Mouse (Mus musculus): Measurements from ENCODE around the gene Cdc42ep5.

Cdc42ep5 gene

DNA sequence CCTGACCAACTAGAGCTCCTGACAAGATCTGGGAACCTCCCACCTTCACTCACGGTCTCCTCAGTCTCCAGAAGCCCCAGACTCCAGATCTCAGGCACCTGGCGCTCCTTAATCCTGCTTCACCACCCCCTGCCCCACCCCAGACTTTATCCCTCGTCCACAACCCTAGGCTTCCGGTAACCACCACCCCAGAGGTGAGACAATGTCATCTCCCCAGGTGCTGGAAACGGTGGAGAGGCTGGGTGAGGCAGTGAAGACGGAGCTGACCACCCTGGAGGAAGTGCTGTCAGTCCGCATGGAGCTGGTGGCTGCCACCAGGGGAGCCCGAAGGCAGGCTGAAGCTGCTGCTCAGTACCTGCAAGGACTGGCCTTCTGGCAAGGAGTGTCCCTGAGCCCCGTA is 39.4 kb downstream of the Cdc42ep5 start:
- DNase-seq (ENCODE audit: low spot score): no peak

DNA sequence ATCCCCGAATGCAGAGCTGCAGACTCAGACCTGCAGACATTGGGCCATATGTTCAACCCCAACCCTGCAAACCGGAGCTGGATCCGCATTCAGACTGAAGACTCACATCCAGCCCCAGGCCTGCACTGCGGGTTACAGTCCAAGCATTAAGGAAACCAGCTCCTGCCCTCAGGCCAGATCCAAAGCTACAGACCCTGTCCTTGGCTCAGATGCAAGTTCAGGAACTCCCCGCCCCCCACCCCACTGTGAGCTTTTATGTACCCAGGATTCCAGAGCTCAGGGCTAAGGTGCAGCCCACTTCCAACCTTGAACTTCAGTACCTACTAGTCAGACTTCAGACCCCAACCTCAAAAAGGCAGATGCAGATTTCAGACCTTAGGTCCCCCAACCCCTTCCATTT is 39.8 kb downstream of the Cdc42ep5 start:
- no peak for DNase-seq (ENCODE audit: low spot score)

DNA sequence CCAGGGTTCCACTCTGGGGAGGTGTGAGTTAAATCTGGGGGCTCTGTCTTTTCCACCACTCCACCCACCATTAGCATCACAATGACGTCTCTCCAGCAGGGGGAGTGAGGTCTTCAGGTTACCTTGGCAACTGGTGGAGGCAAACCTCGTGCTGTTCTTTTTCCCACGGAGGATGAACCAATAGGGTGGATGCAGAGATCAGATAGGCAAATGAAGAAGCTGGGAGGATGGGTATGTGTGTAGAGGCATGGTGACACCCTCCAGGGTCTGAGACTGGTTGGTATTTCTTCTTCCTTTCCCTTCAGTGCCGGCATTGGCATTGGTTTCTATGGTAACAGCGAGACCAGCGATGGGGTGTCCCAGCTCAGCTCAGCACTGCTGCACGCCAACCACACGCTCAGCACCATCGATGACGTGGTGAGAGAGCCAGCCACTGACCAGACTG is 40.3 kb downstream of the Cdc42ep5 start:
- DNase-seq (ENCODE audit: low spot score): no peak

DNA sequence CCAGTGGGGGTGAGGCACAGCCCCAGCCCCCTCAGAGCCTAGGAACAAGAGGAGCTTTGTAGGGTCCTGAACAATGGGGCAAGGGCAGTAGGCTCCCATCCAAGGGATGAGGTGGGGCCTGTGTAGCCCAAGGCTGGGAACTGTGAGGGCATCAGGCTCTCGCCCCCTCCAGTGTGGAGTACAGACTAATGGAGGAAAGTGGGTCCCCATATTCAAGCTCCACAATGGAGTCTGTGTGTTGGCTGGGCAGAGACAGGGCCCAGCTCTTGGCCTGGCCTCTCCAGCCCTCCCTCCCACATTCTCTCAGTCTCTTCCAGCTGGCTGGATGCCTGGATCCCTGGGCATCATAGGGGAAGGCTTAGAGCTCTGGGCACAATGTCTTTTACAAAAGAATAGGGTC is 40.9 kb downstream of the Cdc42ep5 start:
- DNase-seq (ENCODE audit: low spot score): no peak

DNA sequence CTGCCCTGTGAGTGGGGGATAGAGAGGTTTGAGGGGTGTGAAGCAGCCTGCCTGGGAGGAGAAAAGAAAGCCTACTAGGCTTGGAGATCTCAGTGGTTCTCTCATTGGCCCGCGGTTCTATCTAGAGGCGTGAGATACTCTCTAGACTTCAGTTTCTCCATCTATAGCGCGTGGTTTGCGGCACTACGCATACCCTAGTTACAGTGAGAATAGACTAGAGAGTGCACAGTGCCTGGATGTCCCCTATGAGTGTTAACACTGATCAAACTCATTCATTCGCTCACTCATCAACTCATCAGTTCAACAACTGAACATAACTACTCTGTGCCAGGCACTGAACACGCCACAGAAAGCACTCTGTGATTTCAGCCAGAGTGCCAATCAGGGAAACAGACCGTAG is 41.9 kb downstream of the Cdc42ep5 start:
- no peak for DNase-seq (ENCODE audit: low spot score)

DNA sequence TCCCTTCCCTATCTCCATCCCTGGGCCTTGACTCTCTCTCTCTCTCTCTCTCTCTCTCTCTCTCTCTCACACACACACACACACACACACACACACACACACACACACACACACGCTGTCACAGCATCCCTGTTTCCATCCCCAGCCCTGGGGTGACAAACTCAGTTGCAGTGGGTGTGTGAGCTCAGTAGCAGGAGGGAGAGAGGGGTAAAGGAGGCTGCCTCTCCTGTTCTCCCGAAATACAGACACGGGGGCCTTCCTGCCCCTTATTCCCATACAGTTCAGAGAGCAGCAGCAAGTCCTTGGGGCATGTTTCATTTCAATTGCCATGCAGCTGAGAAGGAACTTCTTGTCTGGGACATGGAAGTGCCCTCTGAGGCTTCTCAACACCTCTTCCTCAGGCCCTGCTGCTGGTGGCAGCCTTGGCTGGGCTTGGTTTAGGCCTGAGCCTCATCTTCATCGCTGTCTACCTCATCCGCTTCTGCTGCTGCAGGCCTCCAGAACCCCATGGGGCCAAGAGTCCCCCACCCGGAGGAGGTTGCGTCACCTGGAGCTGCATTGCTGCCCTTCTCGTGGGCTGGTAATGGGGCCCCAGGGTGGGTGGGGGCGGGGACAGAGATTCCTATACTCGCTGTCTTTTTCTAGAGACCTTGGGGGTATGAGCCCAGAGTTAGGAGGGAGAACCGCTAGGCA is 42.4 kb downstream of the Cdc42ep5 start:
- no peak for DNase-seq (ENCODE audit: low spot score)

DNA sequence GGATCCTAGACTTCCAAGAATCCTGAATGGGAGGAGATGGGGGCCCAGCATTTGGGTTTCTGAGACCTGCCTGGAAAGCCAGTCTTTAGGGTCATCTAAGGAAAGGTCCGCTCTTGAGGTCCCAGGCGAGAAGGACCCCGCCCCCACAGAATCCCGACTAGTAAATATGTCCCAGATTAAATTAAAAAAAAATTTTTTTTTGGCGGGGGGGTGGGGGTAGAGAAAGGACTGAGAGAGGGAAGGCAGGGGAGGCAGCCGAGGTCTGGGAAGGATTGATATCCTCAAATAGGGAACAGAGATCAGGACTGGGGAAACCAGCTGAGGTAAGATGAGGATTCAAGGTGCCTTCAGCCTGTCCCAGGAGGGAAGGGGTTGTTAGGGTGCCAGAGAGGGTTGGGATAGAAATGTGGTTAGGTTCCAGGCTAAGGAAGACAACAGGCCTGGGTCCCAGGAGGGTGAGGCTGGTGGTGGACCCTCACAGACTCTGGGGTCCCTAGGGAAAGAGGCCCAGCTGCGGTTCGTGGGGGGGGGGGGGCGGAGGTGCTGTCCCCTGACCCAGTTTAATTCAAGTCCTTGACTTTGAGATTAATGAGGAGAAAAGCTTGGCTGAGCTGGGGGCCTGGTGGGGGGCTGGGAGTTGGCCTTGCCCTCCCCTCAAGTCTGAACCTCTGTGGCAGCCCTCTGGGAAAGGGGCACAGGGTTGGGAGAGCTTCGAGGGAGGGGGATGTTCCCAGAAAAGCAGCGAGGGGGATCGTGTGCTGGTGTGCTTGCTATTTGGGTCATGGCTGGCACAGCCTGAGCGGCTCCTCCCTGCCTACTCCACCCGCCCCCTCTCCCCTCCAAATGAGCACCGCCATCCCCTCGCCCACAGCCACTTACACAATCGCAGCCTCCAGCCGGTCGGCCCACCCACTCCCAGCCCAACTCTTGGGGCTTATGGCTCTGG is 44.4 kb downstream of the Cdc42ep5 start:
- DNase-seq (ENCODE audit: low spot score): no peak

DNA sequence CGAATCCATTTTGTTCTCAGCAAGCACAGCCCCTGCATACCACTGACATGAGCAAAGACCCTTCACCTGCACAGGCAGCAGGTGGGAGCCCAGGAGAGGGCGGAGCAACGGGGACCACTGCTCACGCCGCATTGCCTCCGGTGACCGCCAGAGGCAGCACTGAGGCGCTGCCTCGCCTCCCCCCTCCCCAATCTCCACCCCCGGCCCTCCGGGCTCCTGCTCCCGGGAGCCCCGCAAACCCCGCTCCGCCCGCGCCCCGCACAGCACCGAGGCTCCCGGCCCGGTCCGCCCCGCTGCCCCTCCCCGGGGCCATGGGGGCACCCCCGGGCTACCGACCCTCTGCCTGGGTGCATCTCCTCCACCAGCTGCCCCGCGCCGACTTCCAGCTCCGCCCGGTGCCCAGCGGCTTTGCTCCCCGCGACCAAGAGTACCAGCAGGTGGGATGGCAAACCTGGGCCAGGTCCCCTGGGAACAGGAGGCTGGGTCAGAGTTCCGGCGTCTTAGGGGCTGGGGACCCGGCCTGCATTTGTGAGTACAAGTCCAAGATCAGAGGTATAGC is 45.2 kb downstream of the Cdc42ep5 start, which contains the start of gene Ttyh1:
TSS of gene Ttyh1 (plus strand) at position 65 of the 559 bp plus-strand sequence.
- DNase-seq (ENCODE audit: low spot score): no peak

DNA sequence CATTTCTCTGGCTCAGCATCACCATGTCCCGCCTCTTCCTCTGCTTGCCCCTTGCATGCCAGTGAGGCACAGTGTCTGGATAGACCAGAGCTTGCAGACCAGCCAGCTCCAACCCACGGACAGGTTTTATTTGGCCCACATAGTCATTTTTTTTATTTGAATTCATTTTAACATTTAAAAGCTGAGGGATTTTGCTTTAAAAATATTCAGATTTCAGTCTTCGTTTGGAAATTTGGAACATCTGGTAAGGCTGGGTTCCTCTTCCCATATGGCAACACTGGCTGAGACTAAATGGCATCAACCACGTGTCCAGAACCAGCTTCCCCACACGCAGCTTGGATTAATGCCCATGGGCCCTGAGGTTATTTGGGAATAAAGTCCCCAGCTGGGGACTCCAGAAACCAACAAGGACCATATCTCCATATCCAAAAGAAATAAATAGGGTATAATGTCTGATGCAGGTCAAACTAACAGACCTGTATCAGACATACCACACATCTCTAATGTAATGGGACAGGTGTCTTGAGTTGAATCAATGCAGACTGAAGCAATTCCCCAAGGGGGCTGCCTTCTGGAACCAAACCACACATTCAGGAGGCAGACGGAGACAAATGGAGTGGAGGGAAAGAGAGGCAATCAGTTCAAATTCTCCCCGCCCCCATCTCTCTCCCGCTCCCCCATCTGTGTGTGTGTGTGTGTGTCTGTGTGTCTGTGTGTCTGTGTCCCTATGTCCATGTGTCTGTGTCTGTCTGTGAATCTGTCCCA is 47.4 kb downstream of the Cdc42ep5 start:
- DNase-seq (ENCODE audit: low spot score): no peak

DNA sequence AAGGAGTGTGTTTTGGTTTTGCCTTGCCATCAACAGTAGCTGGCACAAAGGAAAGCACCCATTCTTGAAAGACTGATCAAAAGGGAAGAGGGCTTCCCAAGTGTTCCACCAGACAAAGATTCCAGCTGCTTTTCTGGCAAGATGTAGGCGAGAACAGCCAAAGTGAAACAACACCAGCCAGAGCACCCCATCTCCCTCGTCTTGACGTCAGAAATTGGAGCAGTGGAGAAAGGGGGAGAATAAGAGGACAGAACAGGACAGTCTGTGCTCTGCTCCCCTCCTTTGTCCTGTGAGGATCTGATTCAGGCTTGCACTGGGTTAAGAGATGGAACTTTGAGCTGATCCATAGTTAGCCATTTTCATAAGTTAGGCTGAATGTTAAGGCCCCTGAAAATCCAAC is 52.9 kb downstream of the Cdc42ep5 start:
- DNase-seq (ENCODE audit: low spot score): no peak

DNA sequence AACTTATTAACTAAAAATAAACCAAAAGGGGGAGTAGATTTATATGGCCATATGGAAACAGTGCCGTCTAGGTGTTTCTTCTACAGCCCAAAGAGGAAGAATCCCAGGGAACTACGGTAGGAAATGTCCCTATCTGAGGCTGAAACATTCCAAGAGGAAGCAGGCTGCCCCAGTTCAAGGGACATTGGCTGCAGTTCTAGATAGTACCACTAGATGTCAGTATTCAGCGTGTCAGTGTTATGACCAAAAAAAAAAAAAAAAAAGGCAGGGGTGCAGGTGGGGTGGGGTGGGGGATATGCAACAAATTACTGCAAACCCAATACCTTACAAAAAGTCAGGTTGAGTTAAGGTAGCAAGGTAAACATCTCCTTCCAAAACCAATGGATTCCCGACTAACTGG is 61.2 kb downstream of the Cdc42ep5 start:
- no peak for DNase-seq (ENCODE audit: low spot score)
